Mouse (Mus musculus) liver, embryonic 12.5 days (tissue): ENCODE data around the gene Dennd5a. TPM values are rescaled to one million over a fixed set of nuclear protein-coding genes. Genes with fewer than 3 reads are reported as not detected.
A peak's percentile ranks its signal among the peaks of the same experiment; 100 is the strongest.
"Not testable (repeated sequence)": the region's sequence is repeated elsewhere in the genome, so short reads cannot be mapped to it uniquely, and the experiment has no call there.

ENCODE experiments used
- ATAC-seq: fragments of 200-750 bp; cut with Nextera tagmentation; 2 replicates; pipeline ENCODE4 v1.8.0; 2017; ENCODE audit warnings: moderate number of reproducible peaks, mild to moderate bottlenecking, moderate library complexity
- H3K27ac ChIP-seq: fragments of 300-500 bp; sonication (generic); 2 replicates; pipeline ENCODE4 v1.5.1; 2016; ENCODE audit warnings: mild to moderate bottlenecking
- H3K27me3 ChIP-seq: fragments of 300-500 bp; sonication (generic); replicated peaks from 2 replicates; pipeline ENCODE4 v1.6.1; 2016; ENCODE audit warnings: mild to moderate bottlenecking, moderate library complexity
- H3K36me3 ChIP-seq: fragments of 300-500 bp; sonication (generic); 2 replicates; pipeline ENCODE4 v1.6.1; 2016; ENCODE audit warnings: mild to moderate bottlenecking, moderate library complexity
- H3K4me1 ChIP-seq: fragments of 300-500 bp; sonication (generic); 2 replicates; pipeline ENCODE4 v1.6.1; 2016
- H3K4me2 ChIP-seq: fragments of 300-500 bp; sonication (generic); 2 replicates; pipeline ENCODE4 v1.6.1; 2016; ENCODE audit warnings: mild to moderate bottlenecking, moderate library complexity
- H3K4me3 ChIP-seq: fragments of 300-500 bp; sonication (generic); 2 replicates; pipeline ENCODE4 v1.5.1; 2016; ENCODE audit warnings: mild to moderate bottlenecking, moderate library complexity
- H3K9ac ChIP-seq: fragments of 300-500 bp; sonication (generic); 2 replicates; pipeline ENCODE4 v1.6.1; 2016; ENCODE audit warnings: mild to moderate bottlenecking, moderate library complexity
- H3K9me3 ChIP-seq: fragments of 300-500 bp; sonication (generic); replicated peaks from 2 replicates; pipeline ENCODE4 v1.6.1; 2016; ENCODE audit warnings: mild to moderate bottlenecking, moderate library complexity
- WGBS: fragments of 180-500 bp; shearing (Covaris S2); methylation state at CpG from one replicate; pipeline ENCODE4 v1.1.7; 2016; ENCODE audit not compliant: insufficient replicate concordance; 5-methylcytosine and 5-hydroxymethylcytosine counted together
- polyA plus RNA-seq: library from polyadenylated mRNA; unstranded; fragments of >200 nt; fragmentation: Nextera tagmentation; extraction: Ambion mirVana; gene quantifications from 2 replicates; pipeline ENCODE4 v1.2.1, GENCODE M21; 2016

Gene Dennd5a
- polyA plus RNA-seq, 1 experiment from 2014 or later: 13.3 TPM

- H3K9ac ChIP-seq: peak overlapping the region; percentile 81
- peak overlapping the region; percentile 86 for H3K27ac ChIP-seq
- peaks cover 26% of the 10 kb centered on the region for H3K36me3 ChIP-seq
- no peaks in the 10 kb centered on the region for H3K9me3 ChIP-seq
- 1% methylated on average over 43 of the region's 43 CpGs for WGBS
- H3K4me2 ChIP-seq: peak overlapping the region; percentile 82
- H3K27me3 ChIP-seq: no peaks in the 10 kb centered on the region
- peak; percentile 99 for ATAC-seq
- H3K4me1 ChIP-seq: peaks cover 29% of the 10 kb centered on the region
- H3K4me3 ChIP-seq: peak overlapping the region; percentile 71
These were observed 25.9 kb upstream of the Dennd5a start for GRCm38 (mm10) chr7:109986133-109986669.

GRCm38 (mm10) chr7:109985661-109986132 is 25.4 kb upstream of the Dennd5a start:
- under 1% methylated on average over 27 of the region's 27 CpGs for WGBS

GRCm38 (mm10) chr7:109984608-109985007 is 24.3 kb upstream of the Dennd5a start:
- 77% methylated on average over 5 of the region's 5 CpGs for WGBS
- peaks cover 29% of the 10 kb centered on the region for H3K4me1 ChIP-seq
- H3K36me3 ChIP-seq: peaks cover 39% of the 10 kb centered on the region
- not testable (repeated sequence) for H3K27me3 ChIP-seq, ATAC-seq, H3K27ac ChIP-seq, H3K9me3 ChIP-seq, H3K9ac ChIP-seq
- peak overlapping the region; percentile 82 for H3K4me2 ChIP-seq
- H3K4me3 ChIP-seq: peak overlapping the region; percentile 71; the same call in 1 of the 2 replicates

More at GRCm38 (mm10) chr7:109985661-109986132, 25.4 kb upstream of the Dennd5a start:
- peak overlapping the region; percentile 82 for H3K4me2 ChIP-seq
- H3K36me3 ChIP-seq: peaks cover 28% of the 10 kb centered on the region
- H3K9ac ChIP-seq: peak overlapping the region; percentile 81
- H3K4me3 ChIP-seq: peak overlapping the region; percentile 71
- H3K9me3 ChIP-seq: no peaks in the 10 kb centered on the region
- peaks cover 29% of the 10 kb centered on the region for H3K4me1 ChIP-seq
- H3K27me3 ChIP-seq: no peaks in the 10 kb centered on the region
- H3K27ac ChIP-seq: peak overlapping the region; percentile 86
- peak; percentile 33 for ATAC-seq

GRCm38 (mm10) chr7:109977131-109977530 is 16.9 kb upstream of the Dennd5a start:
- 70% methylated on average over 5 of the region's 5 CpGs for WGBS
- H3K4me2 ChIP-seq, H3K27me3 ChIP-seq, H3K27ac ChIP-seq, H3K4me1 ChIP-seq, ATAC-seq, H3K4me3 ChIP-seq, H3K9me3 ChIP-seq, H3K9ac ChIP-seq: not testable (repeated sequence)
- peaks cover 67% of the 10 kb centered on the region for H3K36me3 ChIP-seq

GRCm38 (mm10) chr7:109975966-109976715 is 15.9 kb upstream of the Dennd5a start:
- Histone ChIP-seq H3K27ac (no peak overlapping the region), H3K4me1 (no peaks in the 10 kb centered on the region), H3K4me2 (no peak overlapping the region), H3K36me3 (peaks cover 58% of the 10 kb centered on the region), H3K9me3 (no peaks in the 10 kb centered on the region), H3K4me3 (no peak overlapping the region), H3K9ac (no peak overlapping the region), H3K27me3 (no peaks in the 10 kb centered on the region)
- no peak for ATAC-seq
- 85% methylated on average over 6 of the region's 6 CpGs for WGBS

- no peak for ATAC-seq
- Histone ChIP-seq H3K4me3 (no peak overlapping the region), H3K27ac (no peak overlapping the region), H3K9me3 (no peaks in the 10 kb centered on the region), H3K4me2 (no peak overlapping the region), H3K9ac (no peak overlapping the region), H3K36me3 (peaks cover 7% of the 10 kb centered on the region), H3K4me1 (no peaks in the 10 kb centered on the region; the same call in 1 of the 2 replicates), H3K27me3 (no peaks in the 10 kb centered on the region)
These were observed 9.3 kb upstream of the Dennd5a start for GRCm38 (mm10) chr7:109969542-109969941.

GRCm38 (mm10) chr7:109968924-109969450 is 8.7 kb upstream of the Dennd5a start:
- H3K4me2 ChIP-seq: no peak overlapping the region
- WGBS: no CpG with 5 or more reads among the region's 2 CpGs
- H3K36me3 ChIP-seq: peaks cover 7% of the 10 kb centered on the region
- H3K9me3 ChIP-seq: no peaks in the 10 kb centered on the region
- H3K4me3 ChIP-seq: no peak overlapping the region
- no peak for ATAC-seq
- H3K4me1 ChIP-seq: no peaks in the 10 kb centered on the region; the same call in 1 of the 2 replicates
- H3K27me3 ChIP-seq: no peaks in the 10 kb centered on the region
- no peak overlapping the region for H3K27ac ChIP-seq
- H3K9ac ChIP-seq: no peak overlapping the region

GRCm38 (mm10) chr7:109967805-109968579 is 7.7 kb upstream of the Dennd5a start:
- Histone ChIP-seq H3K27me3 (no peaks in the 10 kb centered on the region), H3K36me3 (peaks cover 6% of the 10 kb centered on the region), H3K4me1 (no peaks in the 10 kb centered on the region; the same call in 1 of the 2 replicates), H3K9me3 (0 out of 2 replicates have a peak, but pooled peaks cover 3% of the 10 kb centered on the region), H3K9ac (no peak overlapping the region), H3K27ac (no peak overlapping the region), H3K4me3 (no peak overlapping the region), H3K4me2 (no peak overlapping the region)
- 53% methylated on average over 11 of the region's 11 CpGs for WGBS
- ATAC-seq: no peak

- no peaks in the 10 kb centered on the region for H3K36me3 ChIP-seq
- ATAC-seq: no peak
- H3K9me3 ChIP-seq: 0 out of 2 replicates have a peak, but pooled peaks cover 3% of the 10 kb centered on the region
- no peak overlapping the region for H3K4me3 ChIP-seq
- no peak overlapping the region for H3K4me2 ChIP-seq
- H3K27ac ChIP-seq: no peak overlapping the region
- H3K4me1 ChIP-seq: peaks cover 4% of the 10 kb centered on the region
- H3K27me3 ChIP-seq: peaks cover 7% of the 10 kb centered on the region; the same call in 1 of the 2 replicates
- H3K9ac ChIP-seq: no peak overlapping the region
These were observed 5.4 kb upstream of the Dennd5a start for GRCm38 (mm10) chr7:109965658-109966057.

GRCm38 (mm10) chr7:109963707-109964106 is 3.4 kb upstream of the Dennd5a start:
- peaks cover 15% of the 10 kb centered on the region for H3K4me1 ChIP-seq
- 0 out of 2 replicates have a peak, but pooled peaks cover 3% of the 10 kb centered on the region for H3K9me3 ChIP-seq
- H3K27me3 ChIP-seq: peaks cover 7% of the 10 kb centered on the region; the same call in 1 of the 2 replicates
- WGBS: 83% methylated on average over 4 of the region's 4 CpGs
- no peak for ATAC-seq
- H3K27ac ChIP-seq: no peak overlapping the region
- H3K4me2 ChIP-seq: no peak overlapping the region
- no peaks in the 10 kb centered on the region for H3K36me3 ChIP-seq
- no peak overlapping the region for H3K9ac ChIP-seq
- H3K4me3 ChIP-seq: no peak overlapping the region

GRCm38 (mm10) chr7:109962596-109962995 is 2.3 kb upstream of the Dennd5a start:
- H3K27ac ChIP-seq: no peak overlapping the region
- ATAC-seq: no peak

More at GRCm38 (mm10) chr7:109962596-109962995, 2.3 kb upstream of the Dennd5a start:
- Histone ChIP-seq H3K4me1 (peaks cover 27% of the 10 kb centered on the region), H3K4me3 (no peak overlapping the region), H3K9me3 (0 out of 2 replicates have a peak, but pooled peaks cover 3% of the 10 kb centered on the region), H3K4me2 (no peak overlapping the region), H3K27me3 (peaks cover 7% of the 10 kb centered on the region; the same call in 1 of the 2 replicates), H3K9ac (no peak overlapping the region), H3K36me3 (no peaks in the 10 kb centered on the region)
- 69% methylated on average over 4 of the region's 4 CpGs for WGBS
